ENCODE assay signal across 9 mouse cellular contexts in genomic region chr4:129261196-129261595, GRCm38 (mm10). TPM values are rescaled to one million over a fixed set of nuclear protein-coding genes. Genes with fewer than 3 reads are reported as not detected.
A peak's percentile ranks its signal among the peaks of the same experiment; 100 is the strongest.
DNase-seq lines count a peak whose midpoint lies in the region.
"Had no signal": no experiment of that assay in that cellular context is flagged by ENCODE, and none has a peak within 500 bp of the region (broad histone marks: within the 10 kb centered on the region; RNA-seq: fewer than 3 reads in every experiment).

Gene C77080 (minus strand): TSS chr4:129261404.

- peaks cover 33% of the 10 kb centered on the region for H3K4me1 ChIP-seq in limb, embryonic 10.5 days

- no peak within 1 kb of the TSS for H3K4me3 ChIP-seq in limb, embryonic 10.5 days
- H3K4me3 ChIP-seq: erythroblast, embryonic 14.5 days had no signal

- H3K27ac ChIP-seq in limb, embryonic 10.5 days, result peak within 1 kb of the TSS; percentile 30; the same call in 1 of the 2 replicates

- no peaks in the 10 kb centered on the region for H3K36me3 ChIP-seq in limb, embryonic 10.5 days

- peaks cover 7% of the 10 kb centered on the region; the same call in 1 of the 2 replicates for H3K27me3 ChIP-seq in limb, embryonic 10.5 days (ENCODE audit: low read depth, poor library complexity, severe bottlenecking)

- no peaks in the 10 kb centered on the region for H3K9me3 ChIP-seq in limb, embryonic 10.5 days (replicated peaks)

- 26% methylated on average over 3 of the region's 4 CpGs for WGBS in limb, embryonic 10.5 days

- no peak for DNase-seq in adrenal gland, adult 18-20 months (ENCODE audit: low spot score in 2 of 2)
- no peak for DNase-seq in adrenal gland, adult (ENCODE audit: inconsistent age in 2 of 2, low spot score in 1 of 2)
- no peak for DNase-seq in left cerebral cortex, adult 18-20 months (ENCODE audit: low spot score in 2 of 2)
- no peak for DNase-seq in left cerebral cortex, adult 11 months (ENCODE audit: low spot score)
- no peak for DNase-seq in adrenal gland, postnatal 10 days
- no peak for DNase-seq in limb, embryonic 10.5 days (ENCODE audit: low spot score)
- no peak for DNase-seq in c-Kit-positive CD71-positive TER-119-positive erythroid progenitor cells, embryonic 14.5 days (ENCODE audit: low spot score)
- no peak for DNase-seq in thymus, postnatal 10 days (ENCODE audit: low spot score in 2 of 2)

RNA-seq across cellular contexts. Expression of gene C77080, which starts in this region (rescaled TPM):
- 10 to 100 TPM; 18.1 to 22.1 TPM for total RNA-seq in adrenal gland, adult 18-20 months (2021)
- total RNA-seq in left cerebral cortex, adult 18-20 months (2021), result 10 to 100 TPM; 23.1 to 24.0 TPM
- 10 to 100 TPM; 16.5 to 16.6 TPM for total RNA-seq in adrenal gland, postnatal 10 days (2021)
- polyA plus RNA-seq in limb, embryonic 10.5 days (2016; fragmentation: Nextera tagmentation; extraction: Ambion mirVana), result 4.0 and 4.1 TPM in 2 replicates
